Mouse (Mus musculus): ENCODE data around the gene Dst.

- no peak for TF ChIP-seq POLR2A (IDR thresholded peaks at IDR 0.05; ENCODE audit: insufficient read length, low read depth)
- no peak for TF ChIP-seq POLR2AphosphoS2 (IDR thresholded peaks at IDR 0.05; ENCODE audit: insufficient read length, low read depth)
These were observed 112.6 kb downstream of the Dst start for GRCm38 (mm10) chr1:34020599-34020998.

Measured in myocyte (in vitro differentiated cells).